Mouse (Mus musculus): ENCODE measurements around the gene Lrrc2. TPM values are rescaled to one million over a fixed set of nuclear protein-coding genes. Genes with fewer than 3 reads are reported as not detected.

Lrrc2 gene
- polyA plus RNA-seq, 1 experiment from 2014 or later, result 0.29 TPM

DNA sequence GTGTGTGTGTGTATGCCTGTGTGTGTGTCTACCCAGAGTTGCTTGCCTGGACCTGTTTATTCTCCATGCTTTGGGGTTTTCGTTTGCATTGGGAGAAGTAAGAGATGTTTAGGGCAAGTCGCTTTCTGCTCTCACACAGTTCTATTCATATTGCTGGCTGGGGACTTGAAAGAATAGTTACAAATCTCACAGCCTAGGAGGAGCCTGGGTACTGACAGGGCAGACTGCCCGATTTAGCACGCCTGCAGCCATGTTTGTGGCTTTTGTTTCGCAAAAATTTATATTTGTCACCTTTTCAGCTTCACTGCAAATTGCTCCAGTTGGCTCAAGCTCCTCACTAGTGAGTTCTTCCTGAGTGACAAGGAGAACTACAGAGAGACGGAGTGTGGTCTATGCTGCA is 19.8 kb upstream of the Lrrc2 start:
- H3K27ac ChIP-seq, result no peak overlapping the region
- 62% methylated on average over 6 of the region's 6 CpGs for WGBS (ENCODE audit: insufficient replicate concordance)
- no peaks in the 10 kb centered on the region for H3K27me3 ChIP-seq
- ATAC-seq (ENCODE audit: low read depth), result no peak
- H3K4me1 ChIP-seq (replicated peaks), result no peaks in the 10 kb centered on the region
- no peak overlapping the region for H3K4me3 ChIP-seq (replicated peaks)
- no peak overlapping the region for H3K9ac ChIP-seq
- H3K9me3 ChIP-seq (replicated peaks), result no peaks in the 10 kb centered on the region
- H3K4me2 ChIP-seq, result no peak overlapping the region
- no peaks in the 10 kb centered on the region for H3K36me3 ChIP-seq
- DNase-seq, result no peak

DNA sequence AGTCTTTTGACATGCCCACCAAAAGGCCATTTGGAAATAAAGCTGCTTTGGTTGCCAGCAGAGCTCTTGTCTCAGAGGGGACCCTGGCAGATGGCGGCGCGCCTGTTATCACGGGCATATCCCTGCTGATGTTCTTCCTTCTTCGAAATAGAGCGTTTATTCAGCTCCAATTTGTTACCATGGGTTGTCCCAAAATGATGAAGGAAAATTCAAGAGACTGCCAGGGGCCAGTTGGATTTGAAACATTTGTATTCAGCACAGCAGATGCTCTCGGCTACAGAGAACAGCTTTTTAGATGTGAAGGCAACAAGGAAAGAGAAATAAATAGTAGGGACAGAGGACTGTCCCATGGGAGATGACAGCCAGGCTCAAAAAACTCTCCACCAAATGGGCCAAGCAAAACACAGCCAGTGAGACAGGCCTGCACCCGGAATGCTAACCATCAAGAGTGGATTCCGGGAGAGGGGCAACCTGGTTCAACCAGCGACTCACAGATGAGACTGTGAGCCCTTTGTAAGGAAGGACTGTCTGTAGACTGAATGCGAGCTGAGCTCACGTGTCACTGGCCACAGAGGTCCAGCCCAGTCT is 17.4 kb upstream of the Lrrc2 start:
- no peak for ATAC-seq (ENCODE audit: low read depth)
- WGBS (ENCODE audit: insufficient replicate concordance), result 72% methylated on average over 12 of the region's 12 CpGs

DNA sequence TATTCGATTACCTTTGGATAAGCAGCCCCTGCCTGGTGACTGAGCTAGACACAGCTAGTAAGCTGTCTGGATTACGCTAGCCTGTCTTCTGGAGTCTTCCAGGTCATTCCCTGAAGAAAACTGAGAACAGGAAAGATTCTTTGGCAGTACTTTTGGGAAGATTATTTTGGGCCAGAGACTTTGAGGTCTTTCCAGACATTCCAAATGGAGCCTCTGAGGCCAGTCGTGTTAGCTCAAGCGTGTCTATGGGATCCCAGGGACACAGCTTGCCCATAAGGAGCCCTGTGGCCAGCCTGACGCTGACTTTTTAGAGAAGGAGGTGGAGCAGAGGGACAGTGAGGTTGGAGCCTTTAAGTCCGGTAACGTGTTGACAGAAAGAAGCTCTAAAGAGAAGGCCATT is 15.4 kb upstream of the Lrrc2 start:
- Histone ChIP-seq H3K9me3 (replicated peaks) (no peaks in the 10 kb centered on the region), H3K4me3 (replicated peaks) (no peak overlapping the region), H3K9ac (no peak overlapping the region), H3K27me3 (no peaks in the 10 kb centered on the region), H3K27ac (no peak overlapping the region), H3K4me2 (no peak overlapping the region), H3K4me1 (replicated peaks) (no peaks in the 10 kb centered on the region; the same call in 1 of the 2 replicates), H3K36me3 (no peaks in the 10 kb centered on the region)
- DNase-seq, result no peak
- ATAC-seq (ENCODE audit: low read depth), result no peak
- WGBS (ENCODE audit: insufficient replicate concordance), result 75% methylated on average over 7 of the region's 7 CpGs

More for the DNA sequence above, 17.4 kb upstream of the Lrrc2 start:
- no peak overlapping the region for H3K4me2 ChIP-seq
- no peaks in the 10 kb centered on the region for H3K36me3 ChIP-seq
- no peak overlapping the region for H3K27ac ChIP-seq
- H3K9ac ChIP-seq, result no peak overlapping the region
- no peak for DNase-seq
- no peaks in the 10 kb centered on the region for H3K27me3 ChIP-seq
- H3K4me3 ChIP-seq (replicated peaks), result no peak overlapping the region
- H3K4me1 ChIP-seq (replicated peaks), result no peaks in the 10 kb centered on the region; the same call in 1 of the 2 replicates
- H3K9me3 ChIP-seq (replicated peaks), result no peaks in the 10 kb centered on the region

DNA sequence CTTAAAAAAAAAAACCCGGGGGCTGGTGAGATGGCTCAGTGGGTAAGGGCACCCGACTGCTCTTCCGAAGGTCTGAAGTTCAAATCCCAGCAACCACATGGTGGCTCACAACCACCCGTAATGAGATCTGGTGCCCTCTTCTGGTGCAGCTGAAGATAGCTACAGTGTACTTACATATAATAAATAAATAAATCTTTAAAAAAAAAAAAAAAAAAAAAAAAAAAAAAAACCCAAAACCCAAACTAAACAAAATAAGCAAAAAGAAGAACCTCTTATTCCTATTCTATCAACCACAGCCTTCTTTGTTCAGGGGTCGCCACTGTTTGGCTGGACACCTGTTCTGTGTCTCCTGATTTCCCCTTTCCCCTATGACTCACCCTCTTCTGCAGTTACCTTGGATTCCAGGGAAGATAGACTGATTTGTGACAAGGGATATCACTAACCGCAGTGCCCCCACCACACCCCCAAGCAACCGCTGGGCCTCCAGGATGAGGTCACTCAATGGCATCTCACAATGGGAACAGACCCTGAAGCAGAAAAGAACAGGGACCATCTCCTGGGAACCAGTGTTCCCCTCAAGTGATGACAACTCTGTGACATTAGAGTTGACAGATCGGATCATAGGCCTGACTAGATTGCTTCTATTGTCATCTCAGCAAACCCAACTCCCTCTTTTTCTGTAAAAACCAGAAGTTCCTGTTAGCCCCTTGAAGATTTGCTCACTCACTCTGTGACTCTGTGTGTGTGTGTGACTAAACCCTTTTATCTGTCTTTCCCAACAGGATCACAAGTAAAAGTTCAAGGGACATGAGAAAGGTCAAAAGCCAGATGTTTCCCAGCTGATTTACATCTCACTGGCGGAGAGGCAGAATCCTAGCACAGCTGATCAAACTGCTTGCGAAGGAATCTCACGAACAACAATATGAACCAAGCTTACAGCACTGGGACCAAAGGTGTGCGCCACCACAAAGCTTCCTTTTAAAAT is 13.5 kb upstream of the Lrrc2 start:
- Histone ChIP-seq H3K4me3 (replicated peaks) (no peak overlapping the region), H3K36me3 (no peaks in the 10 kb centered on the region), H3K27ac (no peak overlapping the region), H3K9me3 (replicated peaks) (no peaks in the 10 kb centered on the region), H3K27me3 (no peaks in the 10 kb centered on the region), H3K9ac (no peak overlapping the region), H3K4me2 (no peak overlapping the region), H3K4me1 (replicated peaks) (no peaks in the 10 kb centered on the region; the same call in 1 of the 2 replicates)
- DNase-seq (no peak), ATAC-seq (ENCODE audit: low read depth) (no peak)
- 49% methylated on average over 12 of the region's 12 CpGs for WGBS (ENCODE audit: insufficient replicate concordance)

DNA sequence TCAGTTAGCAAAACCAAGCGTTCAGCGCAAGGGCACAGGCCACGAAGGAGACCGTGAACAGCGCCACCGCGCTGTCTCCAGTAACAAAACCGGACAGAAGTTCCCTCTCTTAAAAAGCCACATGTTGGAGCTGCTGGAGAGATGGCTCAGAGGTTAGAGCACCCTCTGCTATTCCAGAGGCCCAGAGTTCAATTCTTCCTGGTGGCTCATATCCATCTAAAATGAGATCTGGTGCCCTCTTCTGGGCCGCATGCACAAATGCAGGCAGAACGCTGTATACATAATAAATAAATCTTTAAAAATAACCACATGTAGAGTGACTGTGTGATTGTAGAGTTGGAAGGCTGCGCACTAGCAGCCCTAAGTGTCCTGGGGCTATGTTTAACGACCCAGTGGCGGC is 7.1 kb upstream of the Lrrc2 start:
- DNase-seq, result no peak
- Histone ChIP-seq H3K4me2 (no peak overlapping the region), H3K9me3 (replicated peaks) (no peaks in the 10 kb centered on the region), H3K4me3 (replicated peaks) (no peak overlapping the region), H3K36me3 (no peaks in the 10 kb centered on the region), H3K27me3 (peaks cover 40% of the 10 kb centered on the region), H3K4me1 (replicated peaks) (peaks cover 23% of the 10 kb centered on the region), H3K27ac (no peak overlapping the region), H3K9ac (no peak overlapping the region)
- WGBS (ENCODE audit: insufficient replicate concordance), result 28% methylated on average over 13 of the region's 13 CpGs
- no peak for ATAC-seq (ENCODE audit: low read depth)

DNA sequence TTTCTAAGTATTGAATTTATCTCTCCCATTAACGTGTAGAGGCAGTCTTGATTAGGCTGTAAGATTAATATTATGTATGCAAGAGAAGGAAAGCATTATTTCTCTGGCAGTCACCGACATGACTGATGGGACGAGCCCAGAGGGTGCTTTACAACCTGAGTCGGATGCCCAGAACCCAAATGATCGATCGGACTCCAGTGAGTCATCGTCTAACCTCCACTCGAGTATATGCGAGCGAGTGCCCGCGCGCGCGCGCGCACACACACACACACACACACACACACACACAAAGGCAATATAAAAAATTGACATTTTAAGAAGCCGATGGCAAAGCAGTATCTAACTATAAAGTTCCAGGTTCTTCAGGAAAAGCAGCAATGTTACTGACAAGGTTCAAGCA is 6.0 kb upstream of the Lrrc2 start:
- H3K36me3 ChIP-seq, result no peaks in the 10 kb centered on the region
- peaks cover 40% of the 10 kb centered on the region for H3K27me3 ChIP-seq
- WGBS (ENCODE audit: insufficient replicate concordance), result 18% methylated on average over 18 of the region's 18 CpGs
- no peak overlapping the region for H3K4me3 ChIP-seq (replicated peaks)
- H3K4me2 ChIP-seq, result no peak overlapping the region
- H3K9ac ChIP-seq, result no peak overlapping the region
- no peaks in the 10 kb centered on the region for H3K9me3 ChIP-seq (replicated peaks)
- no peak for DNase-seq
- no peak overlapping the region for H3K27ac ChIP-seq
- H3K4me1 ChIP-seq (replicated peaks), result peaks cover 24% of the 10 kb centered on the region
- ATAC-seq (ENCODE audit: low read depth), result no peak

DNA sequence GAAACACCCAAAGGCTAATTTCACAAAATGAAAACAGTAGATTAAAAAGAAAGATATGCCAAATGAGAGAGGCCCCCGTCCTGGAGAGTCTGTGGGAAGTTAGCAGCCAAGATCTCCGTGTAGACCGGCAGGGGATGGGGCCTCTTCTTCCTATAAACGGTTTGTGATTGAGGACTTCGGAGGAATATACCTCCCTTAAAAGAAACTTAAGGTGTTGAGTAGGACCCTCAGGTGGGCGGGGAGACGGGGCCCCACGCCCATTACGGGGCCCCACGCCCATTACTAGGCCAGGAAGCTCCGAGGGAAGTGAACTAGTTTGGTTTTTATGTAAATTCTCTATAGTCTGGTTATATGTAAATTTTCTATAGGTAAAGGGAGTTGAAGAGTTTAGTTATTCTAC is 5.4 kb upstream of the Lrrc2 start, which contains the start of gene Tdgf1:
Gene Tdgf1, minus strand, starts transcription at position 233 of the 400 bp plus-strand sequence.
- 8% methylated on average over 11 of the region's 11 CpGs for WGBS (ENCODE audit: insufficient replicate concordance)
- Histone ChIP-seq H3K27me3 (peaks cover 40% of the 10 kb centered on the region), H3K27ac (no peak within 1 kb of the TSS)

DNA sequence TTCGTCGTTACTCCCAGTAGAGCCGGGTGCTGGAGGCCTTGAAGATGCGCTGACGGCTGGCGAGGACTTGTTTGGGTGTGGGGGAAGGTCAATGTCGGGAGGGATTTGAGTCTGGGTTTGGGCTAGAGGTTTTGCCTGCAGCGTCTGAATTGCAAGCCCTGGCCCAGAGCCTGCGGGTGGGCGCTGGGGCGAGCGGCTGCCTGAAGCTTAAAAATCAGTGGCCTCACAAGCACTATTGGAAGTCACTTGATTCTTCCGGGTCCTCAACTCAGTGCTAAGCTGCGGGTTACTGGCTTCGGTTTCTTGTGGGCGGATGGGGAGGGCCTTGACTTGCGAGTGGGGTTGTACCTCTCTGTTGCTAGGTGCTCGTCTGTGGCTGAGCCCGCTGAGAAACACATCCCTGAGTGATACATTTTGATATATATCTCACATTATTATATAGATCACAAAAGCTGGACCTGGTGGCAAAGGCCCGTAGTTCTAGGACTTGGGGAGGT is 4.7 kb upstream of the Lrrc2 start:
- no peaks in the 10 kb centered on the region for H3K9me3 ChIP-seq (replicated peaks)
- H3K4me2 ChIP-seq, result 0 out of 2 replicates have a peak overlapping the region, but pooled peaks have one; percentile 1
- peaks cover 24% of the 10 kb centered on the region for H3K4me1 ChIP-seq (replicated peaks)
- H3K4me3 ChIP-seq (replicated peaks), result no peak overlapping the region
- DNase-seq (no peak), ATAC-seq (ENCODE audit: low read depth) (no peak)
- no peak overlapping the region for H3K9ac ChIP-seq
- peaks cover 40% of the 10 kb centered on the region for H3K27me3 ChIP-seq
- H3K27ac ChIP-seq, result no peak overlapping the region
- H3K36me3 ChIP-seq, result no peaks in the 10 kb centered on the region
- WGBS (ENCODE audit: insufficient replicate concordance), result 23% methylated on average over 20 of the region's 20 CpGs

More for the DNA sequence above, 5.4 kb upstream of the Lrrc2 start, which contains the start of gene Tdgf1:
- Histone ChIP-seq H3K9ac (no peak within 1 kb of the TSS), H3K36me3 (no peaks in the 10 kb centered on the region), H3K9me3 (replicated peaks) (no peaks in the 10 kb centered on the region), H3K4me3 (replicated peaks) (no peak within 1 kb of the TSS), H3K4me2 (0 out of 2 replicates have a peak within 1 kb of the TSS, but pooled peaks have one; percentile 1), H3K4me1 (replicated peaks) (peaks cover 24% of the 10 kb centered on the region)
- DNase-seq, result no peak
- ATAC-seq (ENCODE audit: low read depth), result no peak

DNA sequence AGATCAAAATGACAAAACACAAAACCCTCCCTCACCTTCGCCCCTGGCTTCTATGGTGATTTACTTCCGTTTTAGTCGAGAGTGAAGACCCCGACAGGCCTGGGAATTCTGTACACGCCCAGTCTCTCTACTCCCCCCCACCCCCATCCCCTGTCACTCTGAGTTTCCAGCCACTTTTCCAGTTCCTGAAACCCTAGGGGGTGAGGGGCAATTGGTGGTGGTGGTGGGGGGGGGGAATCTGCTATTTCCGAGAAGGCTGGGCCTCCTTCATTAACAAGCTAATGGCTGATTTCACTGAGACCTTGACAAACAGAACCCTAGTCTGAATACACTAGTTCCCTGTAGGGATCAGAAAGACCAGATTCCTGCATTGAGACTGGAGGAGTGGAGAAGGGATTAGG is 4.1 kb upstream of the Lrrc2 start:
- Histone ChIP-seq H3K36me3 (no peaks in the 10 kb centered on the region), H3K27me3 (peaks cover 40% of the 10 kb centered on the region), H3K27ac (no peak overlapping the region), H3K4me2 (no peak overlapping the region), H3K9me3 (replicated peaks) (no peaks in the 10 kb centered on the region), H3K4me3 (replicated peaks) (no peak overlapping the region), H3K4me1 (replicated peaks) (peaks cover 30% of the 10 kb centered on the region), H3K9ac (no peak overlapping the region)
- 31% methylated on average over 6 of the region's 6 CpGs for WGBS (ENCODE audit: insufficient replicate concordance)
- no peak for DNase-seq
- no peak for ATAC-seq (ENCODE audit: low read depth)

DNA sequence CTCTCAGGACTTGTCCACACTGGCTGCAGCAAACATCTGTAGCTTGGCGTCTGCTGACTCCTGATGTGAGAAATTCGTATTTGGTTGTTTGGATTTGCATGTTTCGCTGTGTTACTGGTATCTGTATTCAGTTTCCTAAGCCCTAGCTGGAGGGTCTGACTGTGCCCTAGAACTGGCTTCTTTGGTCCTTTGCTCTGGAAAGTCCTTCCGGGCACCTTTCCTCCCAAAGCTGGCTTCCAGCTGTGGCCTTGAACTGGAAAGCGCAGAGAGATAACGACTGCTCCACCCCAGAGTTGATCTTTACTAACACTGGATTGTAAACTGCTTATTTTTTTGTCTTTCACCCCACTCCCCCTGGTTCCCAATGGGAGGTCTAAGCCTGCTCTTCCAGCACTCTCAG is 3.4 kb upstream of the Lrrc2 start:
- no peaks in the 10 kb centered on the region for H3K36me3 ChIP-seq
- ATAC-seq (ENCODE audit: low read depth) (no peak), DNase-seq (no peak)
- H3K27me3 ChIP-seq, result peaks cover 42% of the 10 kb centered on the region
- peaks cover 30% of the 10 kb centered on the region for H3K4me1 ChIP-seq (replicated peaks)
- H3K9ac ChIP-seq, result no peak overlapping the region
- no peaks in the 10 kb centered on the region for H3K9me3 ChIP-seq (replicated peaks)
- no peak overlapping the region for H3K4me3 ChIP-seq (replicated peaks)
- 53% methylated on average over 6 of the region's 6 CpGs for WGBS (ENCODE audit: insufficient replicate concordance)
- H3K27ac ChIP-seq, result no peak overlapping the region
- H3K4me2 ChIP-seq, result no peak overlapping the region

DNA sequence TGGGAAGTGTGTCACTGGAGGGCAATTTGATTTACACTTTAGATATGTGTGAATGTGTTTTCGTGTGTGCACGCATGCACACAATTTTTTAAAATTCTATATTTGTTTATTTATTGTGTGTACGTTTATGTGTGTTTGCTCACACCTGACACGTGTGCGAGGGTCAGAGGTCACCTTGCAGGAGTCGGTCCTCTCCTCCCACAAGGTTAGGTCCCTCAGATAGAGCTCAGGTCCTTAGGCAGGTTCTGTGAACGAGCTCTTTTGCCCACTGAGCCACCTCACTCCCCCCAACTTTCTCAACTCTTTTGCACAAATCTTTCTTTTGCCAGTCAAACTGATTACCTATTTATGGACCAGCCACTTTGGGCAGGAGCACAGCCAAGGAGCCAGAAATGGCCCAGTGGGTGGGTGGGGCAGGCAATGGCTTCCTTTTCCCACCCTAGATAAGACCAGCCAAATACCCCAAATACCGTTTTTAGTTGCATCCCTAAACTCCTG is 2.5 kb upstream of the Lrrc2 start:
- Histone ChIP-seq H3K36me3 (no peaks in the 10 kb centered on the region), H3K4me2 (no peak overlapping the region), H3K27me3 (peaks cover 50% of the 10 kb centered on the region), H3K4me1 (replicated peaks) (peaks cover 36% of the 10 kb centered on the region), H3K9me3 (replicated peaks) (no peaks in the 10 kb centered on the region), H3K4me3 (replicated peaks) (no peak overlapping the region), H3K9ac (no peak overlapping the region), H3K27ac (no peak overlapping the region)
- ATAC-seq (ENCODE audit: low read depth) (no peak), DNase-seq (no peak)
- WGBS (ENCODE audit: insufficient replicate concordance), result 44% methylated on average over 8 of the region's 8 CpGs

All from liver, embryonic 13.5 days (tissue).